Mouse (Mus musculus) lung, adult 2 months (tissue): ENCODE data around the gene Sf3a2.

Source experiments
- CTCF ChIP-seq: fragments of 200-500 bp; IDR thresholded peaks from 2 replicates; pipeline ENCODE4 v1.5.1; 2011; ENCODE audit warnings: mild to moderate bottlenecking, low read length, control low read depth; ENCODE audit not compliant: insufficient read depth
- POLR2A ChIP-seq: fragments of 200-500 bp; IDR thresholded peaks from 2 replicates; pipeline ENCODE4 v1.6.1; 2011; ENCODE audit warnings: low read depth, mild to moderate bottlenecking, control low read depth, low read length, borderline replicate concordance; ENCODE audit errors: extremely low read depth

DNA sequence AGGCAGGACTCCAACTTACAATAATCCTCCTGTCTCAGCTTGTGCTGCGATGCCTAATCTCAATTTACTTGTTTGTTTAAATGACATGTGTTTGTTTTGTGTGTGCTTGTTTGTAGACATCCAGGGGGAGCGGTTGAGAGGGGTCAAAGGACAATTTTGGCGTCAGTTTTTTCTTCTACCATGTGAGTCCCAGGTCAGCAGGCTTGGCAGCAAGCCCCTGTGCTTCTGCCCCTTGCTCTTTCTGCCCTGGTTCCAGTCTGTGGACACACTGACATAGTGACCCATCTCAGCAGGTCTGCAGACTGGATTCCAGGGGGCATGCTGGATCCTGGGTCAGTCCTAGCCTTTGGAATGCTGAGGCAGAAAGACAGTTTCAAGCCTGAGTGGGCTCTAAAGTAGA is 21.4 kb downstream of the Sf3a2 start:
- TF ChIP-seq POLR2A (no peak), CTCF (no peak)
